Mouse (Mus musculus) heart, postnatal 36 days (tissue): ENCODE measurements around the gene Rufy2. TPM values are rescaled to one million over a fixed set of nuclear protein-coding genes. Genes with fewer than 3 reads are reported as not detected.

Source experiments
- DNase-seq, 2 experiments: peaks; one replicate each; pipeline ENCODE4 v3.0.0; 2021 to 2022
- intact Hi-C: fragments of 180-260 bp; cut with DNase I; formaldehyde crosslinking; loops from one replicate; pipeline ENCODE4 v1.15.1; 2025
- total RNA-seq, 2 experiments: library from RNA; stranded (reverse); gene quantifications; 2 replicates each; pipeline ENCODE4 v1.2.3; 2021

Gene Rufy2
- total RNA-seq, 2 experiments from 2014 or later, result 10.4 to 11.8 TPM

- DNase-seq, result no peak
- intact Hi-C loops, result no loop called here
Measured at GRCm38 (mm10) chr10:63011556-63011955, 31.5 kb downstream of the Rufy2 start.

DNA sequence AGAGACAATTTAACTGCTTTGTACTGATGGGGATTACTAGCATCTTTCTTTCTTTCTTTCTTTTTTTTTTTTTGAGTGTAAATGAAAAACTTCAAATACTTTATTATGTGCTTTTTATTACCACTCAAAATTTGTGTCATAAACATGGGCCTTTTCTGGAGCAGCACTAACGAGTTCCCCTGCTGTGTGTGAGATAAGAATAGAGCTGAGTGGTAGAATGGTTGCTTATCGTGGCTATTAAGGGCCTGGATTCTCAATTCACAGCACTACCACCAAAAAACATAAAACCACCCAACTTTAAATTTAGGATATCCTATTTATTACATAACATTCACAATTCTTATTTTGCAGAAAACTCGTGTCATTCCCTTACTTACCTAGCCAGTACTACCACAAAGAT, 33.5 kb downstream of the Rufy2 start:
- intact Hi-C loops, result no loop called here

GRCm38 (mm10) chr10:63014168-63014567, 34.1 kb downstream of the Rufy2 start:
- DNase-seq, result no peak
- intact Hi-C loops, result no loop called here

More for the DNA sequence above, 33.5 kb downstream of the Rufy2 start:
- DNase-seq, result no peak

GRCm38 (mm10) chr10:63019304-63019703, 39.3 kb downstream of the Rufy2 start:
- no peak for DNase-seq
- intact Hi-C loops, result no loop called here

- DNase-seq, result no peak
- intact Hi-C loops, result loop anchor here (2.0 to 5.0 kb wide), 5 partner anchors 41 to 316 kb away; partner anchors contain the start of genes Ccar1, Herc4 and Rufy2
Measured at GRCm38 (mm10) chr10:63021702-63022101, 41.7 kb downstream of the Rufy2 start.

GRCm38 (mm10) chr10:63022541-63023120, 42.6 kb downstream of the Rufy2 start:
- DNase-seq, result no peak
- intact Hi-C loops, result loop anchor here (2.0 to 5.0 kb wide), 5 partner anchors 42 to 315 kb away; partner anchors contain the start of genes Ccar1, Herc4 and Rufy2

DNA sequence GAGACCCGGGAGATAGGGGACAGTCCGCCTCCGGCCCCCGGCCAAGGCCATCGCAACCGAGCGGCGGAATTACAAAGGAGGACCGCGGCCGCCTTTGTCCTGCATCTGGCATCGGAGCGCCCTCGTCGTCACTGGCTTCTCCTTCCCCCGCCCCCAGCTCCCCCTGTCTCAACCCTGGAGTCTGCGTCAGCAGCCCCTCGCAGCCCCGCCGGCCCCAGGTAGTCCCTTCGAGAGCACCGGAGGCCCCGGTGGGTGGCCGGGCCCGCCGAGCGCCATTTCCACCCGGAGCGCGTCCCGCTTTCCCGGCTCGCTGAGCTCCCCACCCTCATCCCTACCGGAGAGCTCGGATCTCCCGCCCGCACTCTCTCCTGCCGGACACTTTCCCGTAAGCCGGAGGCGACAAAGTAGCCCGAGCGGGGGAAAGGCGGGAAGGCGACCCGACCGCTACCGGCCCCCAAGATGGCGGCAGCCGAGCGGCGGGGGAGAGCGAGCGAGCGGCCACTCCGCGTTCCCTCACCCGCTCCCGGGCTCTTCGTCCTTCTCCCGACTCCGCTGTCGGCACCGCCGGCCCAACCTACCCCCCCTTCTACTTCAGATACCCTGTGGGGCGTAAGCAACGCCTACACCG, 43.2 kb downstream of the Rufy2 start:
- intact Hi-C loops, result loop anchor here (2.0 to 5.0 kb wide), 5 partner anchors 42 to 314 kb away; partner anchors contain the start of genes Ccar1, Herc4 and Rufy2
- DNase-seq, result peak; percentile 69 to 83

DNA sequence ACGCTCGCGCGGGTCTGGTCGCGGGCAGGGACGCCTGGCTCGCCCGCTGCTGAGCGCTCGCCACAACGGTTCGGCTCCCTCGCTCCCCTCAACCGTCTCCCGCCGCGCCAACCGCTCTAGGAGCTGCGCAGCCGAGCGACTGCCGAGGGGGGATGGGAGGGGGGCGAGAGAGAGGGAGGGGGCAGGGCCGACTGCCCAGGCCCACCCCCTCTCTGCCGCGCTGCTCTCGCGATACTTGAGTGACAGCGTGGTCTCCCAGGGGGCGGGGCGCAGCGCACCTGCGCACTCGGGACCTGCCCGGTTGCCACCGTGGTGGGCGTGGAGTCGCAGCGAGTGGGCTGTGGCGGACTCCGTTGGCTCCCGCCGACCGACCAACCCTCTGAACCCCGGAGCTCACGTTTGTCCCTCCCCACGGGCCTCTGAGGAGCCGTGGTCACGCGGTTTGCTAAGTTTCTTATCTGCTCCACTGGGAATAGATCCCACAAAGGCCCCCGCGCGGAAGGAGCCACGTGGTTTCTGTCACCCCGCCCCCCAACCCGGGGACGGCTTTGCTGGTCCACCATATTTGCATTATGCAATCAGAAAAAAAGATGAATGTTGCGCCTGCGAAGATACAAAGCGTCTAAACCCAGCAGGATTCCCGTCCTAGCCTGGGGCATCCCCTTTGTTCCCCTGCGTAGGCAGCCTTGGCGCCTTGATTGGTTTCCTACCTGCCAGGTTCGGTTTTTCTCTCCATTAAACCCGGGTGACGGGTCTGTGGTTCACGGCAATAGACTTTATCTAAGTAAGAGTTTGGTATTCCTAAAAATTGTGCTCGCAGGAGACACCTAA, 43.9 kb downstream of the Rufy2 start, which contains the start of the genes Hnrnph3 and Pbld2:
Gene Hnrnph3, minus strand, starts transcription at position 469 of the 831 bp plus-strand sequence.
Gene Pbld2, plus strand, starts transcription at position 567 of the 831 bp plus-strand sequence.
- intact Hi-C loops, result loop anchor here (2.0 to 5.0 kb wide), 6 partner anchors 41 to 313 kb away; partner anchors contain the start of genes Ccar1, Herc4 and Rufy2
- peak; percentile 98 to 100 for DNase-seq

GRCm38 (mm10) chr10:63024580-63024910, 44.5 kb downstream of the Rufy2 start:
- DNase-seq, result peak in 1 of 2 experiments; percentile 62
- intact Hi-C loops, result loop anchor here (2.0 to 5.0 kb wide), 5 partner anchors 40 to 313 kb away; partner anchors contain the start of genes Ccar1 and Herc4

DNA sequence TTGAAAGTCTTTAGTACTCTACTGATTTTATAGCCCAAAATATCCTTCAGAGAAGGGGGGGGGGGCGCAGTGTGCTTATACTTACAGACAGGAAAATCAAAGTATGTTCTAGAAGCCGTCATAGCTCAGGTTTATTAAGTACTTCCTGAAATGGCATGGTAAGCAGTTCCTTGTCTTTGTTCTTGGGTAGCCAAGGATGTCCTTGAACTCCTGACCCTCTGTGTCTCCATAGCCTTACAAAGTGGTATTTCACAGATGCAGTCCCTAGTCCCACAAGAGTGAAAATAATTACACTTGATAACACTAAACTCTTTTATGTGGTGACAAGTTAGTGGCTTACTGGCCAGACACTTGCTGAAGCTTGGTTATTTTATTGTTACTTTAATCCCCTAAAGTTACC, 45.0 kb downstream of the Rufy2 start:
- intact Hi-C loops, result loop anchor here (2.0 kb wide), 1 partner anchor 40 kb away; no protein-coding TSS in a partner anchor
- DNase-seq, result no peak

DNA sequence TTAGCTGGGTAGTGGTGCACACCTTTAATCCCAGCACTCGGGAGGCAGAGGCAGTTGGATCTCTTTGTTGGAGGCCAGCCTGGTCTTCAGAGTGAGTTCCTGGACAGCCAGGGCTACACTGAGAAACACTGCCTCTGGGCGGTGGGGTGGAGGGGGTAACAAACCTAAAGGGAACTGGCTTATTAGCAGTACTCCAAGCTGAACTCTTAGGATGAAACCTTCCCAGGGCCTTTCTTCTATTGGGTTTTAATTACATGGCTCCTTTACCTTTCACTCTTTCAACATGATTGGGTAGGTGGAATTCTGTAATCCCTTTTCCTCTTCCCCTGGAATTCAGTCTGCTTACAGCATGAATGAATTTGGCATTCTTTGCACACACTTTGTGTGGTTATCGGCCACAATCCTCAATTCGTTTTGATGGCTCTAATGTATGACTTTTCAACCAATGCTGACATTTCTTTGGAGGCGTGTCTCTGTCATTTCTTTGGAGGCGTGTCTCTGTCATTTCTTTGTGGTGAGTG, 45.5 kb downstream of the Rufy2 start:
- DNase-seq, result no peak
- intact Hi-C loops, result loop anchor here (2.0 kb wide), 1 partner anchor 39 kb away; no protein-coding TSS in a partner anchor

DNA sequence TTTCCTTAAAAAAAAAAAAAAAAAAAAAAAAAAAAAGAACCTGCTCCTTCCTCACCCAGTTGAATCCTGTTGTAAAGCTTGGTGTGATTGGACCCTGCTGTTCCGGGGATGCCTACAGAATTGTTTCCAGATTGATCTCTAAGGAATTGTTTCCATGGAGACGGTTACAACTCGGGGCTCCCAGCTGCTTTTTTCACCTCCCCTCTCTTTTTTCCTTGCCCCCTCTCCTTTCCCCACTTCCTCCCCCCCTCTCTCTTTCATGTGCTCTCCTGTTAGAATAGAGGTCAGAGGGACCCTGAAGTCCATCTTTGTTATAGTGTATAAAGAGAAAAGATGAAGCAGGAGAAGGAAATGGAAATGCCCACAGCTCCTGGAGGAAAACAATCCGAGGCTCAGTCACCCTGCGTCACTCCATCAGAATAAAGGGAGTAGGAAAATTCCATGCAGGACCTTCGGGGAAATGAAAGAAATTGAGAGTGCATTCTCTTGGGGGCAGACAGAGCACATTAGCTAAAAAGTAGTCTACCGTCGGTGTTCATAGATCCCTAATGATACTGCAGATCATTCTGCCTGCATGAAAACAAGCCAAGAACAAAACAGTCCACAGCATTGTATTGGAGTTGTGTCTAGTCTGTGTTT, 46.3 kb downstream of the Rufy2 start:
- no peak for DNase-seq
- intact Hi-C loops, result no loop called here

- intact Hi-C loops, result no loop called here
- DNase-seq, result no peak
Measured at GRCm38 (mm10) chr10:63026795-63027160, 46.8 kb downstream of the Rufy2 start.

DNA sequence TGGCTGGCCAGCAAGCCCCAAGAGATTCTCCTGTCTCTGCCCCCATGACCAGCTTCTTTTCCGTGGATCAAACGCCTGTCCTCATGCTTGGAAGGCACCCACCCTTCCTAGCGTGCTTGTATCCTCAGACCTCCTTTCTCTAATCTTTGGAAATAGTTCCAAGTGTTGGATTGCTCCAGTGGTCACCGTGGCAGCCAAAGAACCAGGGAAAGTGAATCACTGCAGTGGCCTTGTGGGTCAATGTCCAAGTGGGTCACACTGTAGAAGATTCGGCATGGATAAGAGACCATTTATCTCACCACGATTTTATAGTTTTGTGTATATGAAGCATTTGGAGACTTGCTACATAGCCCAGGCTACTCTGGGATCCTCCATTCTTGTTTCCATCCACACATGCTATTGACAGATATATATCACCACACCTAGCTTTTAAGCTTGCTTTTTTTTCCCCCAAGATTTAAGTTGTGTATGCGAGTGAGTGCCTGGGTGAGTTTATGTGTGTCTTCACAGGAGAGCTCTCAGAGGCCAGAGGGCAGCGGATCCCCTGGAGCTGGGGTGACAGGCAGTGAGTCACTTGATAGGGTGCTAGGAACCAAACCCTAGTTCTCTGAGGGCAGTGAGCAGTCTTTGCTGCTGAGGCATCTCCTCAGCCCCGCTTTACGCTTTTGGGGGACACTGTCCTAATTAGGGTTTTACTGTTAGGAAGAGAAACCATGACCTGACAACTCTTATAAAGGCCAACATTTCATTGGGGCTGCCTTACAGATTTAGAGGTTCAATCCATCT, 47.5 kb downstream of the Rufy2 start:
- intact Hi-C loops, result no loop called here
- DNase-seq, result no peak

DNA sequence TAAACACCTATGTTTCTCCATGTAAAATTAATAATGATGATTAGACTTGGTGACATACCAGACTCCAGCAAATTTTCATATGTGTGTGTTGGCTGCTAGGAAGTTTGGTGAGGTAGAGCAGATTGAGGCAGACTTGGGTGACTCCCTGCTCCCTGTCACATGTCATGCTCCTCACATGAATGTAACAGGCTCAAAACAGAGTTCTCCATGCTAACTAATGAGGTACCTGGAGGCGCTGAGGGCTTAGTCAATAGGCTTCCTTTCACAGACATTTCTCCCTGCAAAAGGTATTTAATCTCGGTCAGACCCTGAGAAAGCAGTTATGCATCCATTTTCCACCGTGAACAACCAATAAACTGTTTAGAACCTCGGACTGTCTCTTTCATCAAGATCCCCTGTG, 48.4 kb downstream of the Rufy2 start:
- intact Hi-C loops, result no loop called here

DNA sequence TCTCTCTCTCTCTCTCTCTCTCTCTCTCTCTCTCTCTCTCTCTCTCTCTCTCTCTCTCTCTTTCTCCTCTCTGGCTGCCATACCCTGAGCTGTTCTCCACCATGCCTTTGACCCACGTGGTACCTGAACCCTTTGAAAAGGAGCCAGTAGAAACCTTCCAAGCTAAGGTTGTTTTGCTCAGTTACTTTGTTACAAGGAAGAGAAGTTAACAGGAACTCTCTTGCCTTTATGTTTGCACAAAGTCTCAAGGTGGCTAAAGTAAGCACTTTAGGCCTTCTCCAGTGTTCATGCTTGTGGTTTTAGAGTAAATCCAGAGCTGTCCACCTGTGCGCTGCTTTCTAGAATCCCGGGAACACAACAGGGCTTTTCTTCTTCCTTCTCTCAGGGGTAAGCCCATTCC, 52.2 kb downstream of the Rufy2 start:
- no peak for DNase-seq
- intact Hi-C loops, result no loop called here

More for the DNA sequence above, 48.4 kb downstream of the Rufy2 start:
- no peak for DNase-seq

DNA sequence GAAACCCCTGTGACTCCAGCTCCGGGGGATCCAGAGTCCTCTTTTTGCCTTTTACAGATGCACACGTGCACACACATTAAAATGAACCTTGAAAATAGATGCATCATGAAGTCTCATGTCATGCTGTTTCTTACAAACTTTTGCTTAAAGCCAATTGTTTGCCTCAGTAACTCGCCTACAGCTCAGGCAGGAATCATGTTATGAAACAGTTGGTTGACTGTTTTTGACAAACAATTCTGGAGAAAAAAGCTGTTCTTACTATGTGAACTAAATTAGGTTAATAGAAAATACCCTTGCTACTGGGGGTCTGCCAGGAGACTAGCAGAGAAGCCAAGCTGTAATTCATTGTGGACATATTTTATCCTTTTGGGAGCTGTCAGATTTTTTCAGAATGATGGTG, 52.9 kb downstream of the Rufy2 start:
- no peak for DNase-seq
- intact Hi-C loops, result no loop called here

- intact Hi-C loops, result no loop called here
- DNase-seq, result no peak
Measured at GRCm38 (mm10) chr10:63038571-63039320, 58.7 kb downstream of the Rufy2 start.
